Mouse (Mus musculus): Measurements from ENCODE around the gene Calhm1. TPM values are rescaled to one million over a fixed set of nuclear protein-coding genes. Genes with fewer than 3 reads are reported as not detected.

Gene Calhm1
- polyA plus RNA-seq, 1 experiment: not detected

DNA sequence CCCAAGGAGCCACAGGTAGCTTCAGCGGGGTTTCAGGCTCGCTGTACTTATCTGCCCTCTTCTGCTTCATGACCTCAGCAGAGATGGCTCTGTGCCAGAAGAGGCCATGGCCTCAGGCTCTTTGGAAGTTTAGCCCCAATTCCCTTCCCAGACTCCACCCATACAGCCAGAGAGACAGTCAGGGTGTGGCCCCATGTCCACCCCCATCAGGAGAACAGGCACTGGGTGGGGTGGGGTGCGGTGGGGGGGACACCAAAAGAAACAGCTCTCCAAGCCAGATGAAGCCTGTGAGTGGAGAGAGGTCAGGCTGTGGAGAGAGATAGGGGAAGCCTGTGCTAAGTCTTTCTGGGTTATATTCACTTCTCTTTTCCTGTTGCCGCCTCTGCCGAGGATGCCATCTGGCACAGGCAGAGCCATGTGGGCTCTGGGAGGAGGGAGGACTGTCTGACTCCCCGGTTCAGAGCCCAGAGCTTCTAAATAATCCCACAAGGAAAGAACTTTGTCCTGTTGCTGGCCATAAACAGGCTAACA lies 6.9 kb downstream of the Calhm1 start:
- TF ChIP-seq CTCF (IDR thresholded peaks at IDR 0.05; ENCODE audit: extremely low read depth, insufficient read depth, low read length): no peak
- TF ChIP-seq POLR2A (IDR thresholded peaks at IDR 0.05; ENCODE audit: extremely low read depth, insufficient read depth, low read length): 0 out of 2 replicates have a peak, but pooled peaks have one; percentile 21
- Histone ChIP-seq H3K4me3 (ENCODE audit: insufficient read depth, low read length) (peak overlapping the region; percentile 52), H3K27ac (ENCODE audit: insufficient read depth, low read length) (peak overlapping the region; percentile 87), H3K4me1 (ENCODE audit: control insufficient read depth, insufficient read depth, low read length) (peaks cover 6% of the 10 kb centered on the region; the same call in 1 of the 2 replicates)

DNA sequence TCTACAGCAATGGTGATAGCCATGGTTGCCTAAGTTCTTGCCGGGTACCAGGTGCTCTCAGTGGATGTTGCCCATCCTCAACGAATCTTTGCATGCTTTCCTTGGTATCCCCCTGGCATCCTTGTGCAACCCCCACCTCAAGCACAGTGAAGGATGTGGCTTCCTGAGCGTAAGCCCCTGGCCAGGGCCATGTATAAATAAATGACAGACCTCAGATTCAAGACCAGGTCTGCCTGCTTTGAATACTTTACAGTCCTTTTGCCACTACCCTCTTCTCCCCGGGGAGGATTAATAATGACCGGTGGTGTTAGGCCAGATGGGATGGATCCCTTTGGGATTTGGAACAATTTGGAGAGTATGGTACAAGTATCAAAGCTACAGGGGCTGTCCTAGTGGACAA lies 7.9 kb downstream of the Calhm1 start:
- TF ChIP-seq CTCF (IDR thresholded peaks at IDR 0.05; ENCODE audit: extremely low read depth, insufficient read depth, low read length) (no peak), POLR2A (IDR thresholded peaks at IDR 0.05; ENCODE audit: extremely low read depth, insufficient read depth, low read length) (no peak)
- Histone ChIP-seq H3K4me3 (ENCODE audit: insufficient read depth, low read length) (no peak overlapping the region), H3K4me1 (ENCODE audit: control insufficient read depth, insufficient read depth, low read length) (peaks cover 6% of the 10 kb centered on the region; the same call in 1 of the 2 replicates), H3K27ac (ENCODE audit: insufficient read depth, low read length) (no peak overlapping the region)

DNA sequence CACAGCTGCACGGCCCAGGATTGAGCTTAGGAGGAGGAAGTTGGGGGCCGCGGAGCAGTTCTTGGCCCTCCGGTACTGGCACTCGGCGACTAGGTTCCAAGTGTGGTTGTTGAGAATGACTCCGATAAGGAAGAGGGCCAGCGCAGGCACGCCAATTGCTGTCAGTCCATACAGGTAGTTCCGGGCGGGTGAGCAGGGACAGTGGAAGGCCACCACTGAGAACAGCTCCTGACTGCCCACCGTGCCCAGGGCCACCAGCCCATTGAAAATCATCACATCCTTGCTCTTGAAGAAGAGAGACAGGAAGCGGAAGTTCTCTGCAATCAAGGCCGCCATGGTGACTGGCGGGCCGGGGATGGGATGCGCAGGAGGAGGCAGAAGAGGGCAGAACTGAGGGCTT lies 8.5 kb downstream of the Calhm1 start:
- Histone ChIP-seq H3K27ac (ENCODE audit: insufficient read depth, low read length) (no peak overlapping the region), H3K4me1 (ENCODE audit: control insufficient read depth, insufficient read depth, low read length) (peaks cover 6% of the 10 kb centered on the region; the same call in 1 of the 2 replicates), H3K4me3 (ENCODE audit: insufficient read depth, low read length) (no peak overlapping the region)
- TF ChIP-seq CTCF (IDR thresholded peaks at IDR 0.05; ENCODE audit: extremely low read depth, insufficient read depth, low read length) (no peak), POLR2A (IDR thresholded peaks at IDR 0.05; ENCODE audit: extremely low read depth, insufficient read depth, low read length) (no peak)

DNA sequence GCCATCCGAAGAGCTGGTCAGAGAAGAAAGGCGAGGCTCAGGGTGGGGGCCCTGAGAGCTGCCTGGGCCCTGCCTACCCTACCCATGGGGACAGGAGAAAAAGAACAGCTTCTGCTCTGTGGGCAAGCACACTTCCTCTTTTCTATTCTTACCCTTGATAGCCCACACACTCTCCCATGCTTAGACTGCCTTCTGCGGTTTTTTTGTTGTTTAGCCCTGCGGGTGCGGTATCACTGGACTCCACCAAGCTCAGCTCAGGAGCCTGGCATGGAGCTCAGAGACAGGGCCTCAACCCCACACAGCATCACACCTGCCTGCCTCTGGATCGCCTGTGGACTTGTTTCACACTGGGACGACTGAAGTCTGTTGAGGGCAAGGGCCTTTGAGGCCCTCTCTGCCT lies 10.9 kb downstream of the Calhm1 start:
- H3K27ac ChIP-seq (ENCODE audit: insufficient read depth, low read length): no peak overlapping the region
- H3K4me3 ChIP-seq (ENCODE audit: insufficient read depth, low read length): no peak overlapping the region
- TF ChIP-seq POLR2A (IDR thresholded peaks at IDR 0.05; ENCODE audit: extremely low read depth, insufficient read depth, low read length) (no peak), CTCF (IDR thresholded peaks at IDR 0.05; ENCODE audit: extremely low read depth, insufficient read depth, low read length) (no peak)

DNA sequence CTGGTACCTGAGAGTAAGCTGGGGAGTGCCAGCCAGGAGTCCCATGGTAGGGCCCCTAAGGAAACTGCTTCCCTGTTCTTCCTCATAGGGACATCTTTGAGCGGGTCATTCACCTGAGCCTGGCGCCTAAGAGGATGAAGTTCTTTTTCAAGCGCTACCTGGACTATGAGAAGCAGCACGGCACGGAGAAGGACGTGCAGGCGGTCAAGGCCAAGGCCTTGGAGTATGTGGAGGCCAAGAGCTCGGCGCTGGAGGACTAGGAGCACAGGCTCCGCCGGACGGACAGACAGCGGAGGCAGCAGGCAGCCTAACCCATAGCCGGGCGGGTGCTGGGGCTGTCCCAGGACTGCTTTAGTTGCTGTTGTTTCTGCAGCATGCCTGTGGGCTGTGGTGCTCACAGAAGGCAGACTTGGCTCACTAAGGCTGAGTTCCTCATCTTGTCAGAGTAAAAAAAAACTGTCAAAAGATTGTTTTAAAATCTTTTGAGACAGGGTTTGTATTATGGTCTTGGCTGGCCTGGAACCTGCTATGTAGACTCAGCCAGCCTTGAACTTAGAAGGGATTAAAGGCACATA lies 13.4 kb downstream of the Calhm1 start:
- H3K27ac ChIP-seq (ENCODE audit: insufficient read depth, low read length): no peak overlapping the region
- no peak for TF ChIP-seq POLR2A (IDR thresholded peaks at IDR 0.05; ENCODE audit: extremely low read depth, insufficient read depth, low read length)
- no peak for TF ChIP-seq CTCF (IDR thresholded peaks at IDR 0.05; ENCODE audit: extremely low read depth, insufficient read depth, low read length)
- H3K4me1 ChIP-seq (ENCODE audit: control insufficient read depth, insufficient read depth, low read length): no peaks in the 10 kb centered on the region
- no peak overlapping the region for H3K4me3 ChIP-seq (ENCODE audit: insufficient read depth, low read length)

More for the DNA sequence above, 10.9 kb downstream of the Calhm1 start:
- H3K4me1 ChIP-seq (ENCODE audit: control insufficient read depth, insufficient read depth, low read length): peaks cover 3% of the 10 kb centered on the region; the same call in 1 of the 2 replicates

DNA sequence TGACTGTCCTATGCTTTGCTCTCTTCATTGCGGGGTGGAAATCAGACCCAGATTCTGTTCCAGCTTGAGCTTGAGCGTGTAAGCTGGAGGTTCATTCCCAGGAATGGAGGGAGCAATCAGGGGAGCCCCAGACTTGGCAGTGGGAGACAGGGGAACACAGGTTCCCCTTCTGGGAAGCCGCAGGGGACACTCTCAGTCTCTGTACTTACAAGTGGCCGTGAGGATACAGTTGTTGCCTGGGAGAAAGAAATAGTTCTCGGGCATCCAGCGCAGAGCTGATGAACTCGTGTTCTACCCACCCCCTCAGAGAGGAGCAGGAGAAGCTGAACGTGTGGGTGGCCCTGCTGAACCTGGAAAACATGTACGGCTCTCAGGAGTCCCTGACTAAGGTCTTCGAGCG lies 15.2 kb downstream of the Calhm1 start:
- H3K27ac ChIP-seq (ENCODE audit: insufficient read depth, low read length): no peak overlapping the region
- no peak overlapping the region for H3K4me3 ChIP-seq (ENCODE audit: insufficient read depth, low read length)
- no peak for TF ChIP-seq CTCF (IDR thresholded peaks at IDR 0.05; ENCODE audit: extremely low read depth, insufficient read depth, low read length)
- no peak for TF ChIP-seq POLR2A (IDR thresholded peaks at IDR 0.05; ENCODE audit: extremely low read depth, insufficient read depth, low read length)
- H3K4me1 ChIP-seq (ENCODE audit: control insufficient read depth, insufficient read depth, low read length): no peaks in the 10 kb centered on the region

DNA sequence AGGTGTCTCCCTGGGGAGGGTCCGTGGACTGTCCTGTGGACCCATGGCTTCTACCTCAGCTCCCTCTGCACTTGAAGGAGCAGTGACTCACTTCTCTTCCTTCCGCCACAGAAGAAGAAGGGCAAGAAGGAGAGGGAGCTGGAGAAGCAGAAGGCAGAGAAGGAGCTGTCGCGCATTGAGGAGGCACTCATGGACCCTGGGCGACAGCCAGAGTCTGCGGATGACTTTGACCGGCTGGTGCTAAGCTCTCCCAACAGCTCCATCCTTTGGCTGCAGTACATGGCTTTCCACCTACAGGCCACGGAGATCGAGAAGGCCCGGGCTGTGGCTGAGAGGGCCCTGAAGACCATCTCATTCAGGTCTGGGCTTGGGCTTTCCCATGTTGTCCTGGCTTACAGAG lies 15.9 kb downstream of the Calhm1 start:
- Histone ChIP-seq H3K4me1 (ENCODE audit: control insufficient read depth, insufficient read depth, low read length) (no peaks in the 10 kb centered on the region), H3K4me3 (ENCODE audit: insufficient read depth, low read length) (no peak overlapping the region), H3K27ac (ENCODE audit: insufficient read depth, low read length) (no peak overlapping the region)
- TF ChIP-seq POLR2A (IDR thresholded peaks at IDR 0.05; ENCODE audit: extremely low read depth, insufficient read depth, low read length) (no peak), CTCF (IDR thresholded peaks at IDR 0.05; ENCODE audit: extremely low read depth, insufficient read depth, low read length) (no peak)

DNA sequence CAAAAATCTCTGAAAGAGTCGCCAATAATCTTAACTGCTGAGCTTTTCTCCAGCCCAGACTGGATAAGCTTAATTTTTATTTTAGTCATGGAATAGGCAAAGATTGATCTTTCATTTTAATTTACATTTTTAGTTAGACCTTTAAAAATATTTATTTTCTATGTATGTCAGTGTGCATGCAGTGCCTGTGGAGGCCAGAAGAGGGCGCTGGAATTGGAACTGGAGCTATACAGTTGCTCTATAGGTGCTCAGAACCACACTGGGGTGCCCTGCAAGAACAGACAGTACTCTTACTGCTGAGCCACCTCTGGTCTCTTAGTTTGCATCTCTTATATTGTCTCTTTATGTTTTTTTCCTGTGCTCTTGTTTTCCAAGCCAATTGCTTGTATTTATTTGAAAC lies 21.3 kb downstream of the Calhm1 start:
- TF ChIP-seq CTCF (IDR thresholded peaks at IDR 0.05; ENCODE audit: extremely low read depth, insufficient read depth, low read length) (peak; percentile 61), POLR2A (IDR thresholded peaks at IDR 0.05; ENCODE audit: extremely low read depth, insufficient read depth, low read length) (no peak)
- no peak overlapping the region for H3K4me3 ChIP-seq (ENCODE audit: insufficient read depth, low read length)
- no peaks in the 10 kb centered on the region for H3K4me1 ChIP-seq (ENCODE audit: control insufficient read depth, insufficient read depth, low read length)
- no peak overlapping the region for H3K27ac ChIP-seq (ENCODE audit: insufficient read depth, low read length)

DNA sequence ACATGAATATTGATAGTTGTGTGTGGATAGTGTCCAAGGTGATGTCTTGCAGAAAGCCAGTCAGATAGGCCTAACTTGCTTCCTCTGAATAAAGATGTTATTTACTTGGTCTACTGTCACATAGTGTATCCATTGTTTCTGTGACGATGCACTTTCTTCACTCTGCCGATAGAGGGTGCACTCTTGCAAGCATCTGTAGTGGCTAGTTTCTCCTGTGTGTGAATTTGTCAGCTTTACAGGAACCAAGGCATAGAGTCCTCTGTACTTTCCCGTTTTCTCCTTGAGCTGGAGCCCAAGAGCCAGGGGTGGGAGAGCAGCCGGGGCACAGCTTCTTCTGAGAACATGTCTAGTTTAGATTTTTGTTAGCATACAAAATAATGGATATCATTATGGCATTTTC lies 23.0 kb downstream of the Calhm1 start:
- TF ChIP-seq POLR2A (IDR thresholded peaks at IDR 0.05; ENCODE audit: extremely low read depth, insufficient read depth, low read length) (no peak), CTCF (IDR thresholded peaks at IDR 0.05; ENCODE audit: extremely low read depth, insufficient read depth, low read length) (peak; percentile 76; the same call in 1 of the 2 replicates)
- Histone ChIP-seq H3K4me1 (ENCODE audit: control insufficient read depth, insufficient read depth, low read length) (no peaks in the 10 kb centered on the region), H3K27ac (ENCODE audit: insufficient read depth, low read length) (no peak overlapping the region), H3K4me3 (ENCODE audit: insufficient read depth, low read length) (no peak overlapping the region)

DNA sequence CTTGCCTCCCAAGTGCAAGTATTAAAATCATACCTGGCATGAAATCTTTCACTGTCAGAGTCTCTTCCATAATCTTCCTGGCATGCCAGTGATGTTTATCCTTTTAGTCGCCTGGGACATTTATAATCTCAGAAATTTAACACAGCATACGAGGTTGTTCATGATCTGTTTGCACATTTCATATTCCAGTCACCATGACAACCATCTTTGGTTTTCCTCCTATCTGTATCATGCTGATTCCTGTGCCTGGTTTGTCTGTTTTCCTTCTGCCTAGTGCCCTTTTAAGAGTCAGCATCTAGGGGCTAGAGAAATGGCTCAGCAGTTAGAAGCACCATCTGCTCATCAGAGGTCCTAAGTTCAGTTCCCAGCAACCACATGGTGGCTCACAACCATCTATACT lies 25.4 kb downstream of the Calhm1 start:
- Histone ChIP-seq H3K4me3 (ENCODE audit: insufficient read depth, low read length) (no peak overlapping the region), H3K4me1 (ENCODE audit: control insufficient read depth, insufficient read depth, low read length) (no peaks in the 10 kb centered on the region), H3K27ac (ENCODE audit: insufficient read depth, low read length) (no peak overlapping the region)
- TF ChIP-seq POLR2A (IDR thresholded peaks at IDR 0.05; ENCODE audit: extremely low read depth, insufficient read depth, low read length): no peak

Measured in cortical plate, adult 2 months (tissue).